Comparison of ENCODE assay signal across 15 mouse cellular contexts in genomic region chr9:70103106-70103505, GRCm38 (mm10). TPM values are rescaled to one million over a fixed set of nuclear protein-coding genes. Genes with fewer than 3 reads are reported as not detected.
A peak's percentile ranks its signal among the peaks of the same experiment; 100 is the strongest.
DNase-seq lines count a peak whose midpoint lies in the region; ATAC-seq and TF ChIP-seq lines count a peak whose summit lies in the region.
"Had no signal": no experiment of that assay in that cellular context is flagged by ENCODE, and none has a peak within 500 bp of the region (broad histone marks: within the 10 kb centered on the region; RNA-seq: fewer than 3 reads in every experiment).

No protein-coding gene starts in this region.

- no peaks in the 10 kb centered on the region for H3K9me3 ChIP-seq in lung, embryonic 14.5 days (ENCODE audit: low read depth, low read length)

- TF ChIP-seq POLR2A in lung, adult 2 months (IDR thresholded peaks at IDR 0.05; ENCODE audit: borderline replicate concordance, extremely low read depth, low read depth, low read length) = no peak
- no peak for TF ChIP-seq POLR2A in embryonic fibroblast, embryonic 13.5 days (IDR thresholded peaks at IDR 0.05; ENCODE audit: low read depth, low read length)

- no peaks in the 10 kb centered on the region for H3K36me3 ChIP-seq in lung, embryonic 14.5 days (ENCODE audit: insufficient read depth)
- H3K36me3 ChIP-seq: limb, embryonic 12.5 days had no signal

- H3K4me2 ChIP-seq in lung, embryonic 14.5 days = no peak overlapping the region
- H3K4me2 ChIP-seq: limb, embryonic 12.5 days had no signal

- H3K4me1 ChIP-seq in lung, embryonic 14.5 days (ENCODE audit: insufficient read depth) = no peaks in the 10 kb centered on the region
- H3K4me1 ChIP-seq in lung, adult 2 months (ENCODE audit: control insufficient read depth, insufficient read depth, low read length) = no peaks in the 10 kb centered on the region
- no peaks in the 10 kb centered on the region for H3K4me1 ChIP-seq in embryonic fibroblast, embryonic 13.5 days (ENCODE audit: control insufficient read depth, insufficient read depth, low read length)
- H3K4me1 ChIP-seq: limb, embryonic 12.5 days had no signal

- ATAC-seq in lung, embryonic 14.5 days (ENCODE audit: insufficient read depth) = no peak

- peak; percentile 46 for TF ChIP-seq CTCF in lung, embryonic 14.5 days (IDR thresholded peaks at IDR 0.05; ENCODE audit: low read depth)
- TF ChIP-seq CTCF in lung, adult 2 months (IDR thresholded peaks at IDR 0.05; ENCODE audit: insufficient read depth, low read length) = no peak
- peak; percentile 12; the same call in 1 of the 2 replicates for TF ChIP-seq CTCF in embryonic fibroblast, embryonic 13.5 days (IDR thresholded peaks at IDR 0.05; ENCODE audit: borderline replicate concordance, insufficient read depth, low read length)

- WGBS in lung, embryonic 14.5 days = 46% methylated on average over 8 of the region's 8 CpGs
- 63% methylated on average over 8 of the region's 8 CpGs for WGBS in lung, adult 2 months

- H3K27me3 ChIP-seq in lung, embryonic 14.5 days (ENCODE audit: insufficient read depth, low read length) = no peaks in the 10 kb centered on the region
- H3K27me3 ChIP-seq: limb, embryonic 12.5 days had no signal

- DNase-seq in embryo, embryonic 10 days (ENCODE audit: low spot score) = peak; percentile 14
- no peak for DNase-seq in embryo, embryonic 9.5 days (ENCODE audit: extremely low spot score)
- DNase-seq in lung, embryonic 14.5 days = no peak
- DNase-seq in lung, adult 2 months = no peak
- peak; percentile 61 for DNase-seq in R1 (ENCODE audit: low read depth, low spot score)
- no peak for DNase-seq in urinary bladder, postnatal 14 days (ENCODE audit: low spot score)
- no peak for DNase-seq in kidney, adult 18-20 months
- DNase-seq: cerebellum, adult 9-10 months; heart, adult 11 months; heart, postnatal 14 days; kidney, adult 11 months; layer of hippocampus, adult 9-11 months; lung, postnatal 10 days had no signal

- H3K4me3 ChIP-seq in lung, embryonic 14.5 days (ENCODE audit: low read depth, low read length) = no peak overlapping the region
- H3K4me3 ChIP-seq in lung, adult 2 months (replicated peaks; ENCODE audit: extremely low read depth, low read depth, low read length) = no peak overlapping the region
- H3K4me3 ChIP-seq in embryonic fibroblast, embryonic 13.5 days (ENCODE audit: insufficient read depth, low read length) = no peak overlapping the region
- H3K4me3 ChIP-seq: limb, embryonic 12.5 days had no signal

- H3K9ac ChIP-seq in lung, embryonic 14.5 days = no peak overlapping the region
- H3K9ac ChIP-seq: limb, embryonic 12.5 days had no signal

- H3K27ac ChIP-seq in lung, embryonic 14.5 days (ENCODE audit: low read depth) = no peak overlapping the region
- H3K27ac ChIP-seq in embryonic fibroblast, embryonic 13.5 days (ENCODE audit: insufficient read depth, low read length) = no peak overlapping the region
- H3K27ac ChIP-seq: limb, embryonic 12.5 days had no signal

RNA-seq across cellular contexts. Expression of gene Fam81a, which starts 39.3 kb away (rescaled TPM):
- 4.2 and 6.0 TPM in 2 replicates for polyA plus RNA-seq in lung, embryonic 14.5 days (2014; fragmentation: Nextera tagmentation; extraction: Ambion mirVana)
- 1.2 and 2.2 TPM in 2 replicates for polyA plus RNA-seq in lung, adult 2 months (2012; rRNA removed)
- 1.7 and 2.5 TPM in 2 replicates for polyA plus RNA-seq in embryonic fibroblast, embryonic 13.5 days (2011; ENCODE audit: insufficient read length, low read depth, missing spikeins)

Comparison
In these comparisons a context has a peak if more than half of its experiments do, and no peak if none do; other contexts are left out.
1. DNase-seq: peak in embryo, embryonic 10 days (single experiment) and R1 (single experiment); none in embryo, embryonic 9.5 days (single experiment), lung, embryonic 14.5 days (single experiment), lung, adult 2 months (single experiment), urinary bladder, postnatal 14 days (single experiment) and kidney, adult 18-20 months (single experiment).